Mouse (Mus musculus) liver, embryonic 14.5 days (tissue): ENCODE data around the gene Birc5.

ENCODE experiments used
- CTCF ChIP-seq: IDR thresholded peaks from 2 replicates; pipeline ENCODE4 v1.5.1; 2016; ENCODE audit warnings: antibody characterized with exemption, low read depth, control low read depth
- EP300 ChIP-seq: IDR thresholded peaks from 2 replicates; pipeline ENCODE4 v1.6.1; 2016; ENCODE audit warnings: antibody characterized with exemption, low read depth

DNA sequence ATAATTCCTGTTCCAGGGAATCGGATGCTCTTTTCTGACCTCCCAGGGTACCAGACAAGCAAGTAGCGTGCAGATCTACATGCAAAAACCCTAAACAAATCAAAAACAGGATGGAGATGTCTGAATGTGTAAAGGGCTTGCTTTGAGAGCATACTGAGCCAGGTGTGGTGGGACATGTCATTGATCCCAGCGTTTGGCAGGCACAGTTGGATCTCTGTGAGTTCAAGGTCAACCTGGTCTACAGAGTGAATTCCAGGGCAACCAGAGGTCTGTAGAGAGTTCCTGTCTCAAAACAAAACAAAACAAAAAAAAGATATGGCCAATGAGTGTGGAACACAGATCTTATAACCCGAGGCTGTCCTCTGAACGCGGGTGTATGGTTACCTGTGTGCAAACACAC, 25.6 kb upstream of the Birc5 start:
- TF ChIP-seq CTCF, result no peak
- TF ChIP-seq EP300, result no peak
